Mouse (Mus musculus) hindbrain, embryonic 15.5 days (tissue): Measurements from ENCODE around the gene Mark3. TPM values are rescaled to one million over a fixed set of nuclear protein-coding genes. Genes with fewer than 3 reads are reported as not detected.

Experiments used
- ATAC-seq: fragments of 200-750 bp; cut with Nextera tagmentation; 2 replicates; pipeline ENCODE4 v1.8.0; 2017; ENCODE audit warnings: low read depth, moderate number of reproducible peaks, moderate TSS enrichment; ENCODE audit not compliant: low FRiP score
- H3K27ac ChIP-seq: fragments of 300-500 bp; sonication (generic); replicated peaks from 2 replicates; pipeline ENCODE4 v1.5.1; 2015; ENCODE audit warnings: mild to moderate bottlenecking, inconsistent platforms
- H3K27me3 ChIP-seq: fragments of 300-500 bp; sonication (generic); 2 replicates; pipeline ENCODE4 v1.6.1; 2015; ENCODE audit warnings: control low read depth, inconsistent platforms
- H3K36me3 ChIP-seq: fragments of 300-500 bp; sonication (generic); 2 replicates; pipeline ENCODE4 v1.6.1; 2015; ENCODE audit warnings: control low read depth, inconsistent platforms
- H3K4me1 ChIP-seq: fragments of 300-500 bp; sonication (generic); replicated peaks from 2 replicates; pipeline ENCODE4 v1.6.1; 2015; ENCODE audit warnings: control low read depth, inconsistent platforms
- H3K4me2 ChIP-seq: fragments of 300-500 bp; sonication (generic); 2 replicates; pipeline ENCODE4 v1.6.1; 2015; ENCODE audit warnings: moderate library complexity, mild to moderate bottlenecking, inconsistent platforms
- H3K4me3 ChIP-seq: fragments of 300-500 bp; sonication (generic); 2 replicates; pipeline ENCODE4 v1.5.1; 2015; ENCODE audit warnings: mild to moderate bottlenecking, inconsistent platforms
- H3K9ac ChIP-seq: fragments of 300-500 bp; sonication (generic); 2 replicates; pipeline ENCODE4 v1.6.1; 2015; ENCODE audit warnings: inconsistent platforms
- H3K9me3 ChIP-seq: fragments of 300-500 bp; sonication (generic); 2 replicates; pipeline ENCODE4 v1.6.1; 2016; ENCODE audit warnings: control low read depth, inconsistent platforms
- WGBS: fragments of 180-500 bp; shearing (Covaris S2); methylation state at CpG from one replicate; pipeline ENCODE4 v1.1.7; 2015; 5-methylcytosine and 5-hydroxymethylcytosine counted together
- polyA plus RNA-seq: library from polyadenylated mRNA; unstranded; fragments of >200 nt; fragmentation: Nextera tagmentation; extraction: Ambion mirVana; gene quantifications from 2 replicates; pipeline ENCODE4 v1.2.1, GENCODE M21; 2015

Gene Mark3
- polyA plus RNA-seq, 1 experiment from 2014 or later: 52.2 TPM

- no peak for ATAC-seq
- Histone ChIP-seq H3K27me3 (no peaks in the 10 kb centered on the region), H3K9me3 (no peaks in the 10 kb centered on the region), H3K4me2 (no peak overlapping the region), H3K4me3 (no peak overlapping the region), H3K9ac (no peak overlapping the region), H3K4me1 (peaks cover 23% of the 10 kb centered on the region), H3K27ac (no peak overlapping the region), H3K36me3 (peaks cover 8% of the 10 kb centered on the region; the same call in 1 of the 2 replicates)
- 81% methylated on average over 8 of the region's 8 CpGs for WGBS
Measured at GRCm38 (mm10) chr12:111681305-111681704, 107.0 kb downstream of the Mark3 start.

GRCm38 (mm10) chr12:111682003-111682402 lies 107.7 kb downstream of the Mark3 start:
- Histone ChIP-seq H3K27ac (no peak overlapping the region), H3K4me2 (no peak overlapping the region), H3K4me1 (peaks cover 29% of the 10 kb centered on the region), H3K9me3 (no peaks in the 10 kb centered on the region), H3K4me3 (no peak overlapping the region), H3K27me3 (no peaks in the 10 kb centered on the region), H3K36me3 (peaks cover 8% of the 10 kb centered on the region; the same call in 1 of the 2 replicates), H3K9ac (no peak overlapping the region)
- no peak for ATAC-seq
- WGBS: 77% methylated on average over 5 of the region's 5 CpGs

- Histone ChIP-seq H3K9me3 (no peaks in the 10 kb centered on the region), H3K36me3 (peaks cover 8% of the 10 kb centered on the region; the same call in 1 of the 2 replicates), H3K4me3 (no peak overlapping the region), H3K27ac (no peak overlapping the region), H3K4me1 (peaks cover 30% of the 10 kb centered on the region), H3K9ac (no peak overlapping the region), H3K4me2 (no peak overlapping the region), H3K27me3 (no peaks in the 10 kb centered on the region)
- ATAC-seq: no peak
- WGBS: 68% methylated on average over 5 of the region's 5 CpGs
Measured at GRCm38 (mm10) chr12:111682806-111683205, 108.5 kb downstream of the Mark3 start.

- no peak for ATAC-seq
- WGBS: 77% methylated on average over 4 of the region's 4 CpGs
Measured at GRCm38 (mm10) chr12:111686390-111686789, 112.1 kb downstream of the Mark3 start.

GRCm38 (mm10) chr12:111687350-111688068 lies 113.2 kb downstream of the Mark3 start:
- peaks cover 45% of the 10 kb centered on the region for H3K4me1 ChIP-seq
- H3K4me2 ChIP-seq: peak overlapping the region; percentile 19; the same call in 1 of the 2 replicates
- peak overlapping the region; percentile 90 for H3K27ac ChIP-seq
- no peak overlapping the region for H3K9ac ChIP-seq
- H3K27me3 ChIP-seq: no peaks in the 10 kb centered on the region
- H3K4me3 ChIP-seq: no peak overlapping the region
- peak; percentile 78 for ATAC-seq
- H3K9me3 ChIP-seq: no peaks in the 10 kb centered on the region
- WGBS: 8% methylated on average over 14 of the region's 14 CpGs
- H3K36me3 ChIP-seq: peaks cover 6% of the 10 kb centered on the region; the same call in 1 of the 2 replicates

More at GRCm38 (mm10) chr12:111686390-111686789, 112.1 kb downstream of the Mark3 start:
- Histone ChIP-seq H3K9me3 (no peaks in the 10 kb centered on the region), H3K36me3 (peaks cover 8% of the 10 kb centered on the region; the same call in 1 of the 2 replicates), H3K27me3 (no peaks in the 10 kb centered on the region), H3K27ac (peak overlapping the region; percentile 90), H3K9ac (no peak overlapping the region), H3K4me2 (no peak overlapping the region), H3K4me1 (peaks cover 34% of the 10 kb centered on the region), H3K4me3 (no peak overlapping the region)

GRCm38 (mm10) chr12:111688069-111688428 lies 113.7 kb downstream of the Mark3 start:
- Histone ChIP-seq H3K4me2 (peak overlapping the region; percentile 19; the same call in 1 of the 2 replicates), H3K9ac (no peak overlapping the region), H3K27me3 (no peaks in the 10 kb centered on the region)

GRCm38 (mm10) chr12:111689426-111689825 lies 115.1 kb downstream of the Mark3 start:
- Histone ChIP-seq H3K27me3 (no peaks in the 10 kb centered on the region), H3K4me1 (peaks cover 65% of the 10 kb centered on the region), H3K9ac (no peak overlapping the region), H3K4me2 (no peak overlapping the region), H3K4me3 (no peak overlapping the region), H3K36me3 (no peaks in the 10 kb centered on the region), H3K27ac (no peak overlapping the region), H3K9me3 (no peaks in the 10 kb centered on the region)
- whole genome bisulfite sequencing: 79% methylated on average over 11 of the region's 11 CpGs
- no peak for ATAC-seq

More at GRCm38 (mm10) chr12:111688069-111688428, 113.7 kb downstream of the Mark3 start:
- ATAC-seq: no peak
- peak overlapping the region; percentile 90 for H3K27ac ChIP-seq
- H3K9me3 ChIP-seq: no peaks in the 10 kb centered on the region
- H3K4me1 ChIP-seq: peaks cover 51% of the 10 kb centered on the region
- WGBS: 44% methylated on average over 2 of the region's 2 CpGs
- 0 out of 2 replicates have a peak, but pooled peaks cover 3% of the 10 kb centered on the region for H3K36me3 ChIP-seq
- no peak overlapping the region for H3K4me3 ChIP-seq

GRCm38 (mm10) chr12:111691346-111691872 lies 117.1 kb downstream of the Mark3 start:
- Histone ChIP-seq H3K36me3 (no peaks in the 10 kb centered on the region), H3K4me3 (no peak overlapping the region), H3K9me3 (no peaks in the 10 kb centered on the region), H3K27ac (peak overlapping the region; percentile 86), H3K4me2 (no peak overlapping the region), H3K27me3 (no peaks in the 10 kb centered on the region), H3K4me1 (peaks cover 81% of the 10 kb centered on the region), H3K9ac (no peak overlapping the region)
- 5% methylated on average over 5 of the region's 5 CpGs for WGBS
- ATAC-seq: peak; percentile 44

GRCm38 (mm10) chr12:111692899-111693298 lies 118.6 kb downstream of the Mark3 start:
- H3K36me3 ChIP-seq: no peaks in the 10 kb centered on the region
- H3K4me2 ChIP-seq: no peak overlapping the region
- H3K27ac ChIP-seq: peak overlapping the region; percentile 86
- no peaks in the 10 kb centered on the region for H3K27me3 ChIP-seq
- WGBS: 58% methylated on average over 5 of the region's 5 CpGs
- peaks cover 66% of the 10 kb centered on the region for H3K4me1 ChIP-seq
- no peak for ATAC-seq
- no peaks in the 10 kb centered on the region for H3K9me3 ChIP-seq
- no peak overlapping the region for H3K4me3 ChIP-seq
- no peak overlapping the region for H3K9ac ChIP-seq

- H3K27me3 ChIP-seq: no peaks in the 10 kb centered on the region
- peak overlapping the region; percentile 3; the same call in 1 of the 2 replicates for H3K9ac ChIP-seq
- peak; percentile 81 for ATAC-seq
- H3K4me3 ChIP-seq: no peak overlapping the region
- H3K27ac ChIP-seq: peak overlapping the region; percentile 86
- no peaks in the 10 kb centered on the region for H3K36me3 ChIP-seq
- no peaks in the 10 kb centered on the region for H3K9me3 ChIP-seq
- WGBS: 10% methylated on average over 18 of the region's 18 CpGs
- H3K4me1 ChIP-seq: peaks cover 60% of the 10 kb centered on the region
- peak overlapping the region; percentile 25 for H3K4me2 ChIP-seq
Measured at GRCm38 (mm10) chr12:111693341-111694270, 119.3 kb downstream of the Mark3 start.

- H3K9ac ChIP-seq: 0 out of 2 replicates have a peak overlapping the region, but pooled peaks have one; percentile 3
- H3K4me1 ChIP-seq: peaks cover 60% of the 10 kb centered on the region
- no peaks in the 10 kb centered on the region for H3K36me3 ChIP-seq
- H3K4me3 ChIP-seq: no peak overlapping the region
- peak; percentile 60 for ATAC-seq
- no peaks in the 10 kb centered on the region for H3K9me3 ChIP-seq
- H3K27ac ChIP-seq: peak overlapping the region; percentile 86
- H3K4me2 ChIP-seq: peak overlapping the region; percentile 25
- no peaks in the 10 kb centered on the region for H3K27me3 ChIP-seq
- 1% methylated on average over 12 of the region's 12 CpGs for WGBS
Measured at GRCm38 (mm10) chr12:111694271-111694781, 120.0 kb downstream of the Mark3 start.
